Mouse (Mus musculus): ENCODE data around the gene Psmb5. TPM values are rescaled to one million over a fixed set of nuclear protein-coding genes. Genes with fewer than 3 reads are reported as not detected.
A peak's percentile ranks its signal among the peaks of the same experiment; 100 is the strongest.

The Psmb5 gene
- polyA plus RNA-seq, 1 experiment from 2014 or later = 157 TPM

- H3K27me3 ChIP-seq (ENCODE audit: insufficient read depth, low read length) = no peaks in the 10 kb centered on the region
- WGBS (ENCODE audit: insufficient replicate concordance) = 77% methylated on average over 4 of the region's 4 CpGs
- H3K4me2 ChIP-seq (ENCODE audit: low read depth, low read length) = no peak overlapping the region
- peaks cover 2% of the 10 kb centered on the region; the same call in 1 of the 2 replicates for H3K36me3 ChIP-seq (replicated peaks; ENCODE audit: insufficient read depth, low read length)
- TF ChIP-seq CTCF (IDR thresholded peaks at IDR 0.05; ENCODE audit: low read depth) (peak; percentile 37), EP300 (IDR thresholded peaks at IDR 0.05; ENCODE audit: low read depth) (no peak)
- no peaks in the 10 kb centered on the region for H3K9me3 ChIP-seq (ENCODE audit: low read length)
- no peak overlapping the region for H3K9ac ChIP-seq (replicated peaks)
- no peak overlapping the region for H3K4me3 ChIP-seq (ENCODE audit: low read depth, low read length)
- no peak overlapping the region for H3K27ac ChIP-seq (ENCODE audit: low read depth)
- DNase-seq (no peak), ATAC-seq (no peak)
- no peaks in the 10 kb centered on the region for H3K4me1 ChIP-seq (ENCODE audit: insufficient read depth)
These were observed 16.4 kb upstream of the Psmb5 start for GRCm38 (mm10) chr14:54634182-54634581.

- no peak for ATAC-seq
These were observed 14.4 kb upstream of the Psmb5 start for GRCm38 (mm10) chr14:54632252-54632651.

GRCm38 (mm10) chr14:54631240-54631599 lies 13.4 kb upstream of the Psmb5 start:
- no peaks in the 10 kb centered on the region for H3K27me3 ChIP-seq (ENCODE audit: insufficient read depth, low read length)
- ATAC-seq (no peak), DNase-seq (no peak)
- TF ChIP-seq EP300 (IDR thresholded peaks at IDR 0.05; ENCODE audit: low read depth) (no peak), CTCF (IDR thresholded peaks at IDR 0.05; ENCODE audit: low read depth) (no peak)
- H3K4me2 ChIP-seq (ENCODE audit: low read depth, low read length) = no peak overlapping the region
- no peaks in the 10 kb centered on the region for H3K9me3 ChIP-seq (ENCODE audit: low read length)
- H3K36me3 ChIP-seq (replicated peaks; ENCODE audit: insufficient read depth, low read length) = peaks cover 2% of the 10 kb centered on the region; the same call in 1 of the 2 replicates
- H3K4me3 ChIP-seq (ENCODE audit: low read depth, low read length) = no peak overlapping the region
- WGBS (ENCODE audit: insufficient replicate concordance) = 78% methylated on average over 4 of the region's 4 CpGs
- H3K9ac ChIP-seq (replicated peaks) = no peak overlapping the region
- no peaks in the 10 kb centered on the region for H3K4me1 ChIP-seq (ENCODE audit: insufficient read depth)
- no peak overlapping the region for H3K27ac ChIP-seq (ENCODE audit: low read depth)

More at GRCm38 (mm10) chr14:54632252-54632651, 14.4 kb upstream of the Psmb5 start:
- Histone ChIP-seq H3K4me3 (ENCODE audit: low read depth, low read length) (no peak overlapping the region), H3K27ac (ENCODE audit: low read depth) (no peak overlapping the region), H3K36me3 (replicated peaks; ENCODE audit: insufficient read depth, low read length) (peaks cover 2% of the 10 kb centered on the region; the same call in 1 of the 2 replicates), H3K4me2 (ENCODE audit: low read depth, low read length) (no peak overlapping the region), H3K4me1 (ENCODE audit: insufficient read depth) (no peaks in the 10 kb centered on the region), H3K9me3 (ENCODE audit: low read length) (no peaks in the 10 kb centered on the region), H3K9ac (replicated peaks) (no peak overlapping the region), H3K27me3 (ENCODE audit: insufficient read depth, low read length) (no peaks in the 10 kb centered on the region)
- 94% methylated on average over 28 of the region's 37 CpGs for WGBS (ENCODE audit: insufficient replicate concordance)
- TF ChIP-seq EP300 (IDR thresholded peaks at IDR 0.05; ENCODE audit: low read depth) = no peak
- TF ChIP-seq CTCF (IDR thresholded peaks at IDR 0.05; ENCODE audit: low read depth) = no peak
- no peak for DNase-seq

- 58% methylated on average over 11 of the region's 11 CpGs for WGBS (ENCODE audit: insufficient replicate concordance)
- Histone ChIP-seq H3K9ac (replicated peaks) (no peak overlapping the region), H3K4me1 (ENCODE audit: insufficient read depth) (no peaks in the 10 kb centered on the region), H3K36me3 (replicated peaks; ENCODE audit: insufficient read depth, low read length) (peaks cover 2% of the 10 kb centered on the region; the same call in 1 of the 2 replicates), H3K27me3 (ENCODE audit: insufficient read depth, low read length) (no peaks in the 10 kb centered on the region), H3K4me3 (ENCODE audit: low read depth, low read length) (no peak overlapping the region), H3K4me2 (ENCODE audit: low read depth, low read length) (no peak overlapping the region), H3K27ac (ENCODE audit: low read depth) (no peak overlapping the region), H3K9me3 (ENCODE audit: low read length) (no peaks in the 10 kb centered on the region)
- ATAC-seq (no peak), DNase-seq (no peak)
- TF ChIP-seq CTCF (IDR thresholded peaks at IDR 0.05; ENCODE audit: low read depth) (no peak), EP300 (IDR thresholded peaks at IDR 0.05; ENCODE audit: low read depth) (no peak)
These were observed 12.9 kb upstream of the Psmb5 start for GRCm38 (mm10) chr14:54630583-54631239.

GRCm38 (mm10) chr14:54629797-54630196 lies 12.0 kb upstream of the Psmb5 start:
- Histone ChIP-seq H3K27me3 (ENCODE audit: insufficient read depth, low read length) (no peaks in the 10 kb centered on the region), H3K4me2 (ENCODE audit: low read depth, low read length) (no peak overlapping the region), H3K9me3 (ENCODE audit: low read length) (no peaks in the 10 kb centered on the region), H3K4me3 (ENCODE audit: low read depth, low read length) (no peak overlapping the region), H3K36me3 (replicated peaks; ENCODE audit: insufficient read depth, low read length) (peaks cover 2% of the 10 kb centered on the region; the same call in 1 of the 2 replicates), H3K4me1 (ENCODE audit: insufficient read depth) (no peaks in the 10 kb centered on the region), H3K27ac (ENCODE audit: low read depth) (no peak overlapping the region), H3K9ac (replicated peaks) (no peak overlapping the region)
- 72% methylated on average over 2 of the region's 2 CpGs for WGBS (ENCODE audit: insufficient replicate concordance)
- TF ChIP-seq CTCF (IDR thresholded peaks at IDR 0.05; ENCODE audit: low read depth) (no peak), EP300 (IDR thresholded peaks at IDR 0.05; ENCODE audit: low read depth) (no peak)
- DNase-seq (no peak), ATAC-seq (no peak)

GRCm38 (mm10) chr14:54628103-54628502 lies 10.3 kb upstream of the Psmb5 start:
- 63% methylated on average over 5 of the region's 5 CpGs for WGBS (ENCODE audit: insufficient replicate concordance)
- no peaks in the 10 kb centered on the region for H3K9me3 ChIP-seq (ENCODE audit: low read length)
- H3K9ac ChIP-seq (replicated peaks) = no peak overlapping the region
- H3K4me2 ChIP-seq (ENCODE audit: low read depth, low read length) = no peak overlapping the region
- H3K4me3 ChIP-seq (ENCODE audit: low read depth, low read length) = no peak overlapping the region
- DNase-seq (no peak), ATAC-seq (no peak)
- no peak overlapping the region for H3K27ac ChIP-seq (ENCODE audit: low read depth)
- H3K4me1 ChIP-seq (ENCODE audit: insufficient read depth) = no peaks in the 10 kb centered on the region
- H3K27me3 ChIP-seq (ENCODE audit: insufficient read depth, low read length) = no peaks in the 10 kb centered on the region
- TF ChIP-seq CTCF (IDR thresholded peaks at IDR 0.05; ENCODE audit: low read depth) (no peak), EP300 (IDR thresholded peaks at IDR 0.05; ENCODE audit: low read depth) (no peak)
- 0 out of 2 replicates have a peak, but pooled peaks cover 2% of the 10 kb centered on the region for H3K36me3 ChIP-seq (replicated peaks; ENCODE audit: insufficient read depth, low read length)
